Comparison of ENCODE assay signal across 12 mouse cellular contexts in the genomic region with DNA sequence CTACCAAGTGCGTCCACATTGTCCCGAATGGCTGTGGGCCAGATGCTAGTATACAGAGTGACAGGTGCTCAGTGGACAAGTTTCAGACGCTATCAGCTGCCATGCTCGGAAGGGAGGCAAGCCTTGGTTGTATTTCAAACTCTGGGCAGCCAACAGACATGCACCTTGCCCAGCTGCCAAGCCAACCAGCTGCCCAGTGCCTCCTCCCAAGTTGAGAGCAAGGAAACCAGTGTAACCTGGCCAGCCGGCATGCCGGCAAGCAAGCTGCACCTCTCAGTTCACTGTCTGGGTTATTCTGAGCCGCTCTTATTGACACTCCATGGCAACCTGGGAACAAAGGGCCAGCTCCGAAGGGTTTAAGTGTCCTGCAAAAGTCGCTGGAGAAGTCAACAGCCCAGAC. TPM values are rescaled to one million over a fixed set of nuclear protein-coding genes. Genes with fewer than 3 reads are reported as not detected.
DNase-seq lines count a peak whose midpoint lies in the region; ATAC-seq lines count a peak whose summit lies in the region.
"Had no signal": no experiment of that assay in that cellular context is flagged by ENCODE, and none has a peak within 500 bp of the region (broad histone marks: within the 10 kb centered on the region; RNA-seq: fewer than 3 reads in every experiment).

No protein-coding gene starts in this region.

- intact Hi-C loops in heart, postnatal 25 days (cut with DNase I) = loop anchor here (5.0 kb wide), 1 partner anchor 38 kb away; no protein-coding TSS in a partner anchor

- H3K27ac ChIP-seq in kidney, embryonic 16.5 days (ENCODE audit: low read length) = no peak overlapping the region
- H3K27ac ChIP-seq in forebrain, embryonic 10.5 days = no peak overlapping the region
- no peak overlapping the region for H3K27ac ChIP-seq in liver, embryonic 11.5 days (ENCODE audit: low read depth, low read length)
- H3K27ac ChIP-seq: limb, embryonic 10.5 days; midbrain, embryonic 10.5 days had no signal

- no peak overlapping the region for H3K4me3 ChIP-seq in kidney, embryonic 16.5 days (ENCODE audit: low read length)
- H3K4me3 ChIP-seq in forebrain, embryonic 10.5 days = no peak overlapping the region
- H3K4me3 ChIP-seq in liver, embryonic 11.5 days (ENCODE audit: low read depth, low read length) = no peak overlapping the region
- H3K4me3 ChIP-seq: limb, embryonic 10.5 days; midbrain, embryonic 10.5 days had no signal

- DNase-seq in kidney, adult 11 months = peak; percentile 55
- peak; percentile 81 for DNase-seq in gastrocnemius, postnatal 25 days
- DNase-seq in heart, postnatal 25 days (ENCODE audit: low spot score) = peak; percentile 27
- DNase-seq in lung, postnatal 4 days = peak; percentile 31 to 75
- DNase-seq in thymus, adult 18-20 months = no peak
- DNase-seq in forebrain, embryonic 10.5 days (ENCODE audit: extremely low spot score, low spot score) = no peak
- no peak for DNase-seq in liver, embryonic 11.5 days (ENCODE audit: low spot score)

- H3K36me3 ChIP-seq in kidney, embryonic 16.5 days (ENCODE audit: insufficient read depth, low read length) = 0 out of 2 replicates have a peak, but pooled peaks cover 2% of the 10 kb centered on the region
- H3K36me3 ChIP-seq in forebrain, embryonic 10.5 days (replicated peaks) = peaks cover 12% of the 10 kb centered on the region
- no peaks in the 10 kb centered on the region for H3K36me3 ChIP-seq in liver, embryonic 11.5 days (ENCODE audit: control insufficient read depth, insufficient read depth, low read length)
- H3K36me3 ChIP-seq: limb, embryonic 10.5 days had no signal

- WGBS in kidney, embryonic 16.5 days = 89% methylated on average over 9 of the region's 9 CpGs
- 89% methylated on average over 9 of the region's 9 CpGs for WGBS in forebrain, embryonic 10.5 days
- 84% methylated on average over 9 of the region's 9 CpGs for WGBS in liver, embryonic 11.5 days

- H3K4me2 ChIP-seq in kidney, embryonic 16.5 days (replicated peaks; ENCODE audit: low read depth, low read length) = no peak overlapping the region
- no peak overlapping the region for H3K4me2 ChIP-seq in liver, embryonic 11.5 days

- no peaks in the 10 kb centered on the region for H3K27me3 ChIP-seq in kidney, embryonic 16.5 days (ENCODE audit: insufficient read depth, low read length)
- no peaks in the 10 kb centered on the region for H3K27me3 ChIP-seq in forebrain, embryonic 10.5 days (ENCODE audit: poor library complexity, severe bottlenecking)
- no peaks in the 10 kb centered on the region for H3K27me3 ChIP-seq in liver, embryonic 11.5 days (replicated peaks; ENCODE audit: control insufficient read depth, insufficient read depth, low read length)

- peaks cover 4% of the 10 kb centered on the region for H3K9me3 ChIP-seq in kidney, embryonic 16.5 days (ENCODE audit: low read length)
- peaks cover 2% of the 10 kb centered on the region; the same call in 1 of the 2 replicates for H3K9me3 ChIP-seq in forebrain, embryonic 10.5 days
- no peaks in the 10 kb centered on the region for H3K9me3 ChIP-seq in liver, embryonic 11.5 days (ENCODE audit: control insufficient read depth, low read length)
- H3K9me3 ChIP-seq: limb, embryonic 10.5 days had no signal

- ATAC-seq in kidney, embryonic 16.5 days (ENCODE audit: low FRiP score, low TSS enrichment) = no peak
- ATAC-seq in liver, embryonic 11.5 days (replicated peaks; ENCODE audit: low FRiP score) = no peak

- H3K4me1 ChIP-seq in kidney, embryonic 16.5 days (ENCODE audit: insufficient read depth, low read length) = peaks cover 18% of the 10 kb centered on the region
- peaks cover 58% of the 10 kb centered on the region for H3K4me1 ChIP-seq in forebrain, embryonic 10.5 days
- no peaks in the 10 kb centered on the region; the same call in 1 of the 2 replicates for H3K4me1 ChIP-seq in liver, embryonic 11.5 days (replicated peaks; ENCODE audit: control insufficient read depth, insufficient read depth, low read length)

- no peak overlapping the region for H3K9ac ChIP-seq in kidney, embryonic 16.5 days (replicated peaks; ENCODE audit: low read length)
- H3K9ac ChIP-seq in liver, embryonic 11.5 days (ENCODE audit: low read depth, low read length) = no peak overlapping the region

RNA-seq across cellular contexts. Expression of a gene that starts 19.4 kb away (rescaled TPM):
- not detected in 2 replicates for polyA plus RNA-seq in kidney, embryonic 16.5 days (2015; fragmentation: Nextera tagmentation; extraction: Ambion mirVana)
- total RNA-seq in gastrocnemius, postnatal 25 days (2021) = not detected
- total RNA-seq in heart, postnatal 25 days (2021) = not detected
- not detected in 2 replicates for polyA plus RNA-seq in forebrain, embryonic 10.5 days (2016; fragmentation: Nextera tagmentation; extraction: Ambion mirVana)
- polyA plus RNA-seq in liver, embryonic 11.5 days (2014; fragmentation: Nextera tagmentation; extraction: Ambion mirVana) = not detected in 2 replicates
- total RNA-seq: hematopoietic stem cell, adult 5-6 weeks; neutrophil, adult 5-6 weeks had no signal
- polyA plus RNA-seq: limb, embryonic 10.5 days; midbrain, embryonic 10.5 days had no signal

Comparison
In these comparisons a context has a peak if more than half of its experiments do, and no peak if none do; other contexts are left out.
1. DNase-seq: peak in kidney, adult 11 months (single experiment), gastrocnemius, postnatal 25 days (single experiment), heart, postnatal 25 days (single experiment) and lung, postnatal 4 days (2 of 2); none in thymus, adult 18-20 months (0 of 2), forebrain, embryonic 10.5 days (single experiment) and liver, embryonic 11.5 days (single experiment).